Mouse (Mus musculus): ENCODE results near the gene Clk4.

DNA sequence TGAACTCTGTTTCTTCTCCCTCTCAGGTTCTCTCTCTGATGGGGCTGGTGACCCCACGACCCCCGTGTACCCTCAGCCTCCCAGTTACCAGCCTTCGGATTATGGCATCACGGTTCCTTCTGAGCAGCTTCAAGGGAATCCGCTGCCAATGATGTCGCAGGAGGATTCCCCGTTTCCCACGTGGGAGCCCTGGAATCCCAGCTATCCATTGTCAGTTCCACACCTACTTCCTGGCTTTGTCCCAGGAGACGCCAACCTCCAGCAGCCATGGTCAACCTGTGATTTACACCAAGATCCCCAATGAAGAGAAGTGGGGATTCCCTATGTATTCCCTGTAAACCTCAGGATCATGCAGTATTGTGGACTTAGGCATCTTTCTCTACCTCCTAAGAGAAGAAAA is 26.9 kb upstream of the Clk4 start:
- TF ChIP-seq CTCF (IDR thresholded peaks at IDR 0.05; ENCODE audit: borderline replicate concordance, insufficient read depth, low read depth, low read length), result no peak
- TF ChIP-seq POLR2A (IDR thresholded peaks at IDR 0.05; ENCODE audit: borderline replicate concordance, insufficient read depth, low read length), result no peak

Data from cerebellum, adult 2 months (tissue).